In the genomic region with DNA sequence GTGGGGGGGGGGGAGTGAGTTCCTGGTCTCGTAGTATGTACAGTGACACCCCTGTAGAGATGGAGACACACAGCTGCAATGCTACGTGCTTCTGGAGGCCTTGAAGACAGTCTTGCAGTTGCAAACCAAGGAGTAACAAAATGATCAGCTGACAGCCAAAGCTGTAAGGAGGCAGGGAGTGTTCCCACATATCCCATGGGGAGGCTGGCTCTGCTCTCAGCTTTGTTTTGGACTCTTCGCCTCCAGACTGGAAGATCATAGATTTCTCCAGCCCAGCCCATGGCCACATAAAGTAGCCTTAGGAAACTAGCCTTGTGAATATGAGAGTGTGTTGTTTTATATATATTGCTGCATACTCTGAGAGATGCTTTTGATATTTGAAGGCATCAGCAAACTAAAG, we compare ENCODE assay signal across 15 mouse cellular contexts.
"Had no signal": no experiment of that assay in that cellular context is flagged by ENCODE, and none has a peak within 500 bp of the region (broad histone marks: within the 10 kb centered on the region; RNA-seq: fewer than 3 reads in every experiment).

No protein-coding gene starts in this region.

- H3K9me3 ChIP-seq: limb, embryonic 13.5 days; midbrain, embryonic 12.5 days; neural tube, embryonic 13.5 days had no signal

- H3K4me1 ChIP-seq: limb, embryonic 13.5 days; midbrain, embryonic 12.5 days; neural tube, embryonic 13.5 days had no signal

- H3K27me3 ChIP-seq: limb, embryonic 13.5 days; midbrain, embryonic 12.5 days; neural tube, embryonic 13.5 days had no signal

- H3K36me3 ChIP-seq: limb, embryonic 13.5 days; midbrain, embryonic 12.5 days; neural tube, embryonic 13.5 days had no signal

- H3K4me2 ChIP-seq: limb, embryonic 13.5 days; midbrain, embryonic 12.5 days; neural tube, embryonic 13.5 days had no signal

- DNase-seq: kidney, adult 9 months; kidney, postnatal 14 days; layer of hippocampus, adult 9-11 months; layer of hippocampus, postnatal 36 days; lung, adult 2 months; lung, postnatal 14 days; retina, postnatal 1 day; right cerebral cortex, postnatal 4 days; thymus, postnatal 36 days had no signal

- H3K4me3 ChIP-seq: limb, embryonic 13.5 days; midbrain, embryonic 12.5 days; neural tube, embryonic 13.5 days had no signal

- ATAC-seq: intestine, postnatal 0 days; midbrain, embryonic 16.5 days had no signal

- H3K27ac ChIP-seq: limb, embryonic 13.5 days; liver, embryonic 14.5 days; midbrain, embryonic 12.5 days; neural tube, embryonic 13.5 days had no signal

- H3K9ac ChIP-seq: limb, embryonic 13.5 days; liver, embryonic 14.5 days; midbrain, embryonic 12.5 days; neural tube, embryonic 13.5 days had no signal
